Mouse (Mus musculus) left cerebral cortex, adult 11 months (tissue): ENCODE results near the gene Zfp931.
"Not testable (repeated sequence)": the region's sequence is repeated elsewhere in the genome, so short reads cannot be mapped to it uniquely, and the experiment has no call there.

ENCODE experiments used
- DNase-seq: peaks from one replicate; pipeline ENCODE4 v3.0.0; 2022; ENCODE audit warnings: low spot score

Zfp931 gene

GRCm38 (mm10) chr2:178078166-178078717, at the start of gene Zfp931:
Gene Zfp931, minus strand, starts transcription at chr2:178078476.
- DNase-seq = not testable (repeated sequence)

- no peak for DNase-seq
Observed at GRCm38 (mm10) chr2:178126041-178126820, 48.0 kb upstream of the Zfp931 start.

- DNase-seq = no peak
Observed at GRCm38 (mm10) chr2:178125427-178125826, 47.2 kb upstream of the Zfp931 start.

- DNase-seq = no peak
Observed at GRCm38 (mm10) chr2:178123466-178123865, 45.2 kb upstream of the Zfp931 start.

GRCm38 (mm10) chr2:178121946-178122665, 43.8 kb upstream of the Zfp931 start:
- DNase-seq = no peak

GRCm38 (mm10) chr2:178121375-178121688, 43.1 kb upstream of the Zfp931 start:
- no peak for DNase-seq

- no peak for DNase-seq
Observed at GRCm38 (mm10) chr2:178120651-178121374, 42.5 kb upstream of the Zfp931 start.

GRCm38 (mm10) chr2:178120356-178120645, 42.0 kb upstream of the Zfp931 start:
- DNase-seq = no peak

GRCm38 (mm10) chr2:178119561-178120355, 41.5 kb upstream of the Zfp931 start:
- DNase-seq = no peak

- no peak for DNase-seq
Observed at GRCm38 (mm10) chr2:178118801-178119560, 40.7 kb upstream of the Zfp931 start, which contains the start of gene Phactr3. Gene Phactr3, plus strand, starts transcription at chr2:178118975.

GRCm38 (mm10) chr2:178117946-178118345, 39.7 kb upstream of the Zfp931 start:
- no peak for DNase-seq

- DNase-seq = peak; percentile 72
Observed at GRCm38 (mm10) chr2:178101957-178102356, 23.7 kb upstream of the Zfp931 start.

- DNase-seq = peak; percentile 47
Observed at GRCm38 (mm10) chr2:178098021-178098420, 19.7 kb upstream of the Zfp931 start.

GRCm38 (mm10) chr2:178089586-178089985, 11.3 kb upstream of the Zfp931 start:
- DNase-seq = no peak

- no peak for DNase-seq
Observed at GRCm38 (mm10) chr2:178058195-178058594, 20.1 kb downstream of the Zfp931 start.

GRCm38 (mm10) chr2:178027601-178028000, 50.7 kb downstream of the Zfp931 start:
- not testable (repeated sequence) for DNase-seq

- not testable (repeated sequence) for DNase-seq
Observed at GRCm38 (mm10) chr2:178023861-178024260, 54.4 kb downstream of the Zfp931 start.

- DNase-seq = peak; percentile 52
Observed at GRCm38 (mm10) chr2:178023011-178023611, 55.2 kb downstream of the Zfp931 start, which contains the start of gene Zfp971. Gene Zfp971, plus strand, starts transcription at chr2:178023284.

- not testable (repeated sequence) for DNase-seq
Observed at GRCm38 (mm10) chr2:178020773-178021172, 57.5 kb downstream of the Zfp931 start.

- DNase-seq = not testable (repeated sequence)
Observed at GRCm38 (mm10) chr2:178019486-178019885, 58.8 kb downstream of the Zfp931 start.
